Mouse (Mus musculus): ENCODE measurements around the gene Ptprq.

Ptprq gene

DNA sequence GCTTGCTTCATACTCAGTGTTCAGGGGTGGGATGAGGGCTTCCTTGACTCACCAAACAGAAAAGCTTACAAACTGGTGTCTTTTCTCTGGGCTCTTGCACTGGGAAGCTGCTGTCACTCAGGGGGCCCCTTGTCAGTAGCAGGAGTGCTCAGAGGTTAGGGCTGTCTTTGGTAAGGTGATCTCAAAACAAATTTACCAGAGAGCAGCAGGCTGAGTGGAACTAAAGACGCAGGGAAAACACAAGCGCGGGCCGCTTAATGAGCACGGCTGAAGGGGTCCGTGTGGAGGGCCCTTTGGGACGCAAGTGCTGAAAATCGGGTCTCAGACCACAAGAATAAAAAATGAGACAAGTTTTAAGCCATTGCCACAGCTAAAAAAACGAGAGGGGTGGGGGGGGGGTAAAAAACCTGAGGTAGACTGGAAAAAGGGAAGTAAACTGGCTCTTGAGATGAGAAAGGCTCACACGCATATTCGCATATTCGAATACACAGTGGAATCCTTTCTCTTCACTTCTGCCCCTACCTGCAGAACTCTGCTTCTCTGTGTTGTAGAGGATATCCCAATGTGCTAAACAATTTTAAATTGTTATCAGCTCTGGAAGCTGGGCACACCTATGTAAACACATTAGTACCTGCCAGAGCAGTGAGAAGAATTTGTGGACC is 231.1 kb downstream of the Ptprq start:
- no peak for DNase-seq (ENCODE audit: low spot score in 2 of 2)

DNA sequence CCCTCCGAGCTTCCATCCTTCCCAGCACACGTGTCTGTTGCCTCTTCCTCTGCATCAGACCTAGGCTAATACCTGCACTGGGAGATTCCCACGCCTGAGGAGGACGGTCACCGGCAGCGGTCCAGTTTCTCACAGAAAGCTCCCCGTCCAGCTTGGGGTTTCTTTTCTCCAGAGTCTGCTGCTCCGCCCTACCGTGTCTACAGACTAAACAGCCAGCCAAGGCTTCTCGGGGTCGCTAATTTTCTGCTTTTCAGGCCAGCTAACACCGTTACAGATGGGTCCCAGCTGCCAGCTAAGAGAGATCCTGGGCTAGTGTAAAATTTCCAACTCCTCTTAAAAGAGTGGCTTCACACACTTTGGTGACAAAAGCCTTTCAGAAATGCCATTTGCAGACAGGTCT is 233.1 kb downstream of the Ptprq start:
- DNase-seq (ENCODE audit: low spot score in 2 of 2) = no peak

DNA sequence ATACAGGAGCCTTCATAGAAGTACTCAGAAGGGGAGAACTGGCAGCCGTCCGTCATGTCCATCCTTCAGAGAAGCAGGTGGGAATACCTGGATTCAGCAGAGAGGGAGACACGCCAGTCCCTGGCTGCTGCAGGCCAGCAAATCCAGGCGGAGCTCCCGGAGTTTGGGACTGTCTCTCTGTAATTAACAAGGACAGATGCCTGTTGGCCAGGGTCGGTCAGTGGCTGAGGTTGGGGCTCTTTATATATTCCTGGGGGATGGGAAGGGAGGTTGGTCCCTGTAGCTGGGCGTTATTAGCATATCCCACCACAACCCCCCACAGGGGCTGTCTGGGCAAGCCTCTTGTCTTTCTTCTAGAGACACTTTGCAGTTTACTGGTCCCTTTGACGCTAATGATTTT is 234.0 kb downstream of the Ptprq start, which contains the start of gene Myf5:
Gene Myf5, minus strand, starts transcription at position 265 of the 400 bp plus-strand sequence.
- no peak for DNase-seq (ENCODE audit: low spot score in 2 of 2)

DNA sequence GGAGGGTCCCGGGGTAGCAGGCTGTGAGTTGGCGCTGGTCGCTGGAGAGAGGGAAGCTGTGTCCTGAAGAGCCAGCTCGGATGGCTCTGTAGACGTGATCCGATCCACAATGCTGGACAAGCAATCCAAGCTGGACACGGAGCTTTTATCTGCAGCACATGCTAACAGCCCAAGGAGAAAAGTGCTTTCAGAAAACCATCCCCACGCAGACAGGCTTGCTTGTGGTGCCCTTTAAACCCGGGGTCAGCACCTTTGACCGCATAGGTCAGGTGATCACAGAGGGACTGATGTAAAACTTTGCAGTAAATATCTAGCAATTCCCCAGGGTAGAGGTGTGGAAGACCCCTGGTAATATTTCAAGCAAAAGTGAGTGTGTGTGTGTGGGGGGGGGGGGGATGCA is 235.8 kb downstream of the Ptprq start:
- no peak for DNase-seq (ENCODE audit: low spot score in 2 of 2)

DNA sequence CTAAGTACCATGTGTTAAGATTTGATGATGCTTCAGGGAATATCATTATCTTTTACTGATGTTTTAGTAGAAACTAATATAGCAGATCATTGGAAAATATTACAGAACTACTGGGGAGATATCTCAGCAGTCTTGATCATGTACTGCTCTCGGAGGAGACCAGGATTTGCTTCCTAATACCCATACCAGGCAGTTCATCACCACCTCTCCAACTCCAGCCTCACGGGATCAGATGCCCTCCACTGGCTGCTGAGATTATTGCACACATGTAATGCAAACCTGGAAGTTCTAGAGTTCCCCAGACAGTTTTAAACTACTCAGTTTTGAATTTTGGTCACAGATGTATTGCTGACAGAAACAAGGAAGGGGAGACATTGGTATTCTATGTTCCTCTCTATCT is 246.4 kb downstream of the Ptprq start:
- DNase-seq (ENCODE audit: low spot score in 2 of 2) = no peak

DNA sequence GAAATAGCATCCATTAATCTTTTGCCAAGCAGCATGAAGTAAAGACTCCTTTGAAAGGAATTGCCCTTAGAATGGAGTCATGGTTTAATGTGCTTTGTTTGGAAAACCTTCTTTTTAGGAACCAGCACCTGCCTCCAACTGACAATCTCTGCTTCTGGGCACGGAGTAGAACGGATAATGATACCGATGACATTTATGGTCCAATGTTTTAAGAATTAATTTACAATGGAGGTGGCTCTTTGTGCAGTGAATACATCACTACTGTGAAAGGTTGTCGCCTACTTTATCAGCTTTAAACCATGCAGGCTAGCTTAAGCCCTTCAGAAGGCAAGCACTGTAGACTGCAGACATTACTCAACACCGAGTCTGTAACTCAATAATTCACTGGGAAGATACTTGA is 248.1 kb downstream of the Ptprq start:
- no peak for DNase-seq (ENCODE audit: low spot score in 2 of 2)

DNA sequence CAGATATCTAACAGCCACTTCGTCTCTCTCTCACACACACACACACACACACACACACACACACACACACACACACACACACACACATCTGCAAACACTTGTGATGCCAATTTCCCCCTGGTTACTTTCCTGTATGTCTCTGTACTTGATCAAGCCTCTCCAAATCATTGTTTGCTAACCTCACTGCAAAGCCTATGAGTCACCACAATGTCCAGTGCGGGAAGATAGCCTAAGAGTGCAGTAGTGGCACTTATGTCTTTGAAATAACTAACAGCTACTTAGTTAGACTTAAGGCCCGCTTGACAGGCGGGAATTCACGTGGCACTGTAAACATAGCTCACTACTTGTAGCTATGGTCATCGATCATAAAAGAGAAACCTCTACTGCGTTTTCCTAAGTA is 252.0 kb downstream of the Ptprq start:
- DNase-seq (ENCODE audit: low spot score in 2 of 2) = no peak

Data from thymus, postnatal 10 days (tissue).